Mouse (Mus musculus) gastrocnemius, postnatal 4 days (tissue): ENCODE measurements around the gene Fscn1. TPM values are rescaled to one million over a fixed set of nuclear protein-coding genes. Genes with fewer than 3 reads are reported as not detected.

Experiments used
- DNase-seq, 2 experiments: peaks; one replicate each; pipeline ENCODE4 v3.0.0; 2021 to 2022; ENCODE audit warnings: low spot score in 2 of 2, mixed read lengths in 2 of 2
- long read RNA-seq, 2 experiments: library from polyadenylated mRNA; stranded (forward); transcript quantifications; one replicate each; pipeline ENCODE4 v2.0.0; 2021
- total RNA-seq, 2 experiments: library from RNA; stranded (reverse); gene quantifications; 2 replicates each; pipeline ENCODE4 v1.2.3; 2021

Fscn1 gene
- 100 to 1,000 TPM; 182 to 208 TPM for total RNA-seq
- long read RNA-seq, experiment 1, transcript Fscn1-201 (5 exons, 2,675 nt): major isoform, 480 of 502 reads
- long read RNA-seq, experiment 1, partial matches to known transcripts: 7 of 502 reads
- long read RNA-seq, experiment 1, other reads (novel, unspliced or antisense): 13 of 502 reads
- long read RNA-seq, experiment 2, transcript Fscn1-201 (5 exons, 2,675 nt): major isoform, 587 of 623 reads
- long read RNA-seq, experiment 2, partial matches to known transcripts: 10 of 623 reads
- long read RNA-seq, experiment 2, other reads (novel, unspliced or antisense): 26 of 623 reads

DNA sequence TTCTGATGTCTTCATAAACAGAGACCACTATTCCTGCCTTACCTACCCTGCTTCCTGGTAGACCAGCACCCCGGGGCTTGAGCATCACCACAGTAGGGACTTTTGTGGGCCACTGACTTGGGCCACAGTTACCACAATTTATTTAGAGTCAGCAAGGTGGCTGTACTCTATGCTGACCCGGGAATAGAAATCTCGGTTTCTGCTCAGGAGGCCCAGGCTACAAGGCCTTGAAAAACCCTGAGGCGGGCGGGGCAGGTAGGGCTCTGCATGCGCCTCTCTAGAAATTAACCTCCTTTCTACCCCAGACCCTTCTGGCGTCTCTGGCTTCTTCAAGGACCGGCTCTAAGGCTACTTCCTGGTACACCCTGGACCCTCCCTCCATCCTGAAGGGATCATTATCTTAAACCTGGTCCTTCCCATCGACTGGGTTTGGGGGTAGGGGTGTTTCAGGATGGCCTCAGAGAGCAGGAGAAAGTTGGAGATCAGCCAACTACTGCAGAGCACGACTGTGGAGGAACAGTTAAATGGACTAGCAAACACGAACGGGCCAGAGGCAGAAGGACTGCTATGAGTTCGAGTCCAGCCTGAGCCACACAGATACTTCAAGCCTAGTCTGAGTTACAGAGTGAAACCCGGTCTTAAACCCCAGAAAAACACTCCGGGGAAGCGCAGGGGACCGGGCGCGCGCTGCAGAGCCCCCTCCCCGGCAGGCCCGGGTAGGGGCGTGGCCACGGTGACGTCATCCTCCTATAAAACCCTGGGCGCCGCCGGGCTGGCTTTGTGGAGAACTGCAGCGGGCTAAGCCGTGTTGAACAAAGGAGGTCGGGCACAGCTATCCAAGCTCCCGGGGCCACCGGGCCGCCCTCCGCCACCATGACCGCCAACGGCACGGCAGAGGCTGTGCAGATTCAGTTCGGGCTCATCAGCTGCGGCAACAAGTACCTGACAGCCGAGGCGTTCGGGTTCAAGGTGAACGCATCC lies at the start of gene Fscn1:
TSS of gene Fscn1 (plus strand) at position 768 of the 981 bp plus-strand sequence.
- DNase-seq: peak; percentile 92 to 95

DNA sequence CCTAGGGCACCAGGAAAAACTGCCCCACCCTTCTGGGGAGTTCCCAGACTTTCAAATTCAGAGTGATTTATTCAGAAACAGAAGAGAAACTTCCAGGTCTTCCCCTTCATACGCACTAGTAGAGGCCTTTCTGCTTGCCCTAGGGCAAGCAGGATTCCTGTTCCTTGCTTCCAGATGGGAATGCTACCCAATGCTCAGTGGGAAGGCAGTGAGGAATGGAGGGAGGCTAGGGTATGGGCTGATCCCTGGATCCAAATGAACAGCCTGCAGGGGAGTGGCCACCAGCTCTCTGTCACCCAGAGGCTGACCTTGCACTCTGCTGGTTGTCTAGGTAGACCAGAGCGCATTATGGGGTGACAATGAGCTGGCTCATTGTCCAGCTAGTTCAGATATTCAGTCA lies 48.5 kb upstream of the Fscn1 start:
- DNase-seq: no peak

DNA sequence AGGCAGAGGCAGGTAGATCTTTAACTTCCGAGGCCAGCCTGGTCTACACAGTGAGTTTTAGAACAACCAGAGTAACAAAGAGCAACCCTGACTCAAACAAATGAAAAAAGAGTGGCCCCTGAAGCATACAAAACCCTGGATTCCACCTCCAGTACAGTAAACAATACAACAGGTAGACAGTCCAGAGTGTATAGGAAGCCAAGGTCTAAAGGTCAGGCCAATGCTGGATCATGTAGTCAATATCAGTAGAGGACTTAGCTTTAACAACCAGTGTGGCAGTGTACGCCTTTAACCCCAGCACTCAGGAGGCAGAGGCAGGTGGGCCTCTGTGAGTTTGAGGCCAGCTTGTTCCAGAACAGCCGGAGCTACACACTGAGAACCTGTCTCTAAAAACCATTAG lies 47.8 kb upstream of the Fscn1 start:
- no peak for DNase-seq

DNA sequence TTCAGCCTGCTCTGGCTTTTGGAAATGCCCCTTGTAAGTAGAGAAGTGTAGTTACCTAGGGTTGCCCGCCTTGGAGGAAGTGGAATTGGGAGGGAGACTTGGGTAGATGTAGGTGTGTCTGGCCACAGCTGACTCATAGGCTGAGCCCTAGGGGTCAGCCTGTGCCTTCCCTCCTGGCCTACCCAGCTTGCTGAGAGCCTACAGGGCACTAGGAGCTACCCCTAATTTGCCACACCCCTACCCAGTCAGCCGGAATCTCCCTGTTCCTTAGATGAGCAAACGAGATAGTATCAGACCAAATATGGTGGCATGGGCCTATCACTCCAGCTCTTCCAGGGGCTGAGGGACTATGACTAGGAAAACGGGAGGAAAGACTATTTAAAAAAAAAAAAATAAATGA lies 47.4 kb upstream of the Fscn1 start:
- no peak for DNase-seq

DNA sequence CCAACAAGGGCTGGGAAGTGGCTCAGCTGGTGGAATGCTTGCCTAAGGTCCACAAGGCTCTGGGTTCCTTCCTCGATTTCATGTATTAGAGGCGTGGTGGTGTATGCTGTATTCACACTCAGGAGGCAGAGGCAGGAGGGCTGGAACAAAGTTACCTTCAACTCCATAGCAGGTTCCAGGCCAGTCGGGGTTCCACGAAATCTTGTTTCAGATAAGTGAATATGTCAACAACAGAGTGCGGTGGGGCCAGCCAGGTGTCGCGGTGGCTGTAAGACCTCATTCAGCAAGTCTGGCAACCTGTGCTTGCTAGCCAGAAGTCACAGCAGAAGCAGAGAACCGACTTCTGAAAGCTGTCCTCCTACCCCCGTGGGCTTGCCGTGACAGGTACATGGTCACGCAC lies 44.9 kb upstream of the Fscn1 start:
- DNase-seq: no peak

DNA sequence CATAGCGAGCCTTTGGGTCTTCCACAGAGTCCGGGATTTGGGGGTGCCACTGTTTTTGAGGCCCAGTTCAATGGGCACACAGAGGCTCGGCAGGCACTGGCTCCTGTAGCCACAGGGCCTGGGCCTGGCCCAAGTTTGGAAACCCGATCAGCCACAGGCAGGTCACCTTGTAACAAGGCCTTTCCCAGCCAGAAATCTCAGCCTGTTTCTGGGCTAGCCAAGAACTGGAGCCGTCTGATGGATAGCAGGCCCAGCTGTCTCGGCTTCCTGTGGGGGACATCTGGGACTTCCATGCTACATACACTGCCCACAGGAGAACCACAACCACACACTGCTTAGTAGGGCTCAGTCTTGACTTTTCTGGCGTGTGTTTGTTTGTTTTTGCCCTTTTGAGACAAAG lies 43.5 kb upstream of the Fscn1 start:
- no peak for DNase-seq

DNA sequence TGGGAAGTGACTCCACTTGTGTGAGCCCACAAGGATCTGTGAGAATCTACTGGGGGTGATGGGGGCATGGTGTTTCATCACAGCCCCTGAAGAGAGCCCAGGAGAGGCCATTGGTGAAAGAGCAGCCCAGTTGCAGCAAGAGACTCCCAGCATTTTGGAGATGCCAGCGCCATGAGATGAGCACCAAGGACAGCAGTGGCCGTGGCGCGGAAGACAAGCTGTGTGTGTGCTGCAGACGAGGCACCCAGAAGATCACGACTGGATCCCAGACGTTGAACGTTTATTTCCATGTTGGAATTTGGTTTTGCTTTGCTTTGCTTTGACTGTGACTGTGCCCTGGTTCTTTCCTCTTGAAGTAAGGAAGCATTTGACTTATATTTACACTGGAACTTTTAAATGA lies 42.7 kb upstream of the Fscn1 start:
- DNase-seq: no peak

DNA sequence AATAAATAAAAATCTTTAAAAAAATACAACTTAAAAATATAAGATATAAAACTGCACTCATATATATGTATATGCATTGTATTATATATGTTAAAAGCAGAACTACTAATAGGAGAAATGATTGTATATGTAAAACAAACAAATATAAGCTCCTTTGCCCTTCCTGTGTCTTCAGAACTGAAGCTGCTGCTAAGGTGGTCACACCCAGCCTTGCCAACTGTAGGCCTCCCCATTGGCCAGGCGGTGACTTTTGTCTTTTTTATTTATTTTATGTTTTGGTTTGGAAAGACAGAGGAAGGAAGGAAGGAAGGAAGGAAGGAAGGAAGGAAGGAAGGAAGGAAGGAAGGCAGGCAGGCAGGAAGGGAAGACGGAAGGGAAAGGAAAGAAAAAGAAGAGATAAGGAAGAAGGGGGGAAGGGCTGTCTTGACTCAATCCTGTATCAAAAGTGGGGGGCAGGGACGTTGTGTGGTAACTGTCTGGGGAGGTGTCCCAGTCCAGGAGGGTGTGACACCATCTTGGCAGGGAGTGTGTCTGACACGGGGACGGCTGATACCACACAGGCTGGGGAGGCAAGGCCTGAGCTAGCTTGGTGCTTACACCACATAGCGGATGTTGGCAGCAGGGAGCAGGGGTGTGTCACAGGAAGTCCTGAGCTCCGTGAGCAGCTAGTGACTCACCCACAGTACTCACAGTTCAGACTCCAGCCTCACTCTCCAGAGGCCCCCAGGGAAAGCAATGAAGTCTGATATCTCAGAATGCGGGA lies 39.7 kb upstream of the Fscn1 start:
- peak in 1 of 2 experiments; percentile 61 for DNase-seq

DNA sequence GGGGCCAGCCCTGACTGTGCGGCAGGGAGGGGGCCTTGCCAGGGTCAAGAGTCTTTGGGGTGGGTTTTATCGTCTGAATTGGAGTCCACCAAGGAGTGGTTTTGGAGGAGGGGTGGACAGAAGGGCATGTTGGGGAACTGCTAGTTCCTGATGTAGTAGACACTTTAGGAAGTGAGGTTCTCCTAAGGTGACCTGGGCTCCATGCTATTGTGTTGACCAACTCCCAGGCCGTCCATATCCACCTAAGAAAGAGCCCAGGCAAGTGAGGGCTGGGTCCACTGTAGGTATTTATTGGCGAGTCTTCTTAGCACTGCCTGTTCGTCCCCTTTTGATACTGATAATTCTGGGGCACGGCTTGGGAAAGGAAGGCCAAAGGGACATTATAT lies 39.1 kb upstream of the Fscn1 start:
- no peak for DNase-seq

DNA sequence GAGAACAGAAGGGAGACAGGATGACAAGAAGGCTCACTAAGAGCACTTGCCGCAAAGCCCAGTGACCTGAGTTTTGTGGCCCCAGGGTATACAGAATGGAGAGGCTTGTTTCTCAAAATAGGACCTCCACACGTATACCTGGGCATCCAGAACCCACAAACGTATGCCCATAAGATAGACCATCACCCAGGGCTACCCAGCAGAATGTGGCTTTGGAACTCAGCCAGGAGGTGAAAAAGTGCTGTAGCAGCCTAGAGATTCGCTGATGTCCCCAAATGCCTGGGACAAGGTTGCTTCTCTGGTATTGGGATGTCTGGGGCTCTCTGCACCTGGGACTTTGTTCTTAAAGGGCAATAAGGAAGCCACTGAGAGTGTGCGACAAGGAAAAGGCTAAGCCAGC lies 37.9 kb upstream of the Fscn1 start:
- no peak for DNase-seq

DNA sequence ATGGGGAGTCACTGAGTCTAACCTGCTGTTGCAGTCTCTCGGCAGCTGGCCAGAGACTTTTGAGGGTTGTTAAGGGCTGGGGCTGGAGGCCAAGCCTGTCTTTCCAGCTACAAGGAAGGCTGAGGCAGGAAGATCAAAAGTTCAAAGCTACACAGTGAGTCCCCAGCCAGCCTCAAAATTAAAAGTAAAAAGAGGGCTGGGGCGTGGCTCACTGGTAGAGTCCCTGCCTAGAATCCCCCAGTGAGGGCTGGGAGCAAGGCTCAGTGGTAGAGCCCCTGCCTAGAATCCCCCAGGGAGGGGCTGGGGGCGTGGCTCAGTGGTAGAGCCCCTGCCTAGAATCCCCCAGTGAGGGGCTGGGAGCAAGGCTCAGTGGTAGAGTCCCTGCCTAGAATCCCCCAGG lies 36.4 kb upstream of the Fscn1 start:
- DNase-seq: no peak

DNA sequence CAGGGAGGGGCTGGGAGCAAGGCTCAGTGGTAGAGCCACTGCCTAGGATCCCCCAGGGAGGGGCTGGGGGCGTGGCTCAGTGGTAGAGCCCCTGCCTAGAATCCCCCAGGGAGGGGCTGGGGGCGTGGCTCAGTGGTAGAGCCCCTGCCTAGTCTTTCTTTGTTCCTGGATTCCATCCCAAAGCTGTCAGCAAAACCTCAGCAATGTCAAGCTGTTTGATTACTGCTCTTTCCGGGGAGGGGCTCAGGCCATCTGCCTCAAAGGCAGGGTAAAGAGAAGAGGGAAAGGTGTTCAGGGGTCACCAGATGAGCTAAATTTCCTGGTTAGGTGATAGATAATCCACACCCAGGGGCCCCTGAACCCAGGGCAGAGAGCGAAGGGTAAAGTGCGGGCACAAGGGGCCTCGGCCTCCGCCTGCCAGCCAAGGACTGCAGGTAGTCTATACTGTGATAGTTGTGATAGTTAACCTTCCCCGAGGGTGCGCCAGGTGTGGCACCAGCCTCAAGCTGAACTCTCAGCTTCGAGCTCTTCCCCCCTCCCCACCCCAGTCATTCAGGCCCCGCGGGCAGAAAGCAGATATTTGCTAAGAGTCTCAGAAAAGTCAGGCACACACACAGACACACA lies 35.7 kb upstream of the Fscn1 start:
- no peak for DNase-seq

DNA sequence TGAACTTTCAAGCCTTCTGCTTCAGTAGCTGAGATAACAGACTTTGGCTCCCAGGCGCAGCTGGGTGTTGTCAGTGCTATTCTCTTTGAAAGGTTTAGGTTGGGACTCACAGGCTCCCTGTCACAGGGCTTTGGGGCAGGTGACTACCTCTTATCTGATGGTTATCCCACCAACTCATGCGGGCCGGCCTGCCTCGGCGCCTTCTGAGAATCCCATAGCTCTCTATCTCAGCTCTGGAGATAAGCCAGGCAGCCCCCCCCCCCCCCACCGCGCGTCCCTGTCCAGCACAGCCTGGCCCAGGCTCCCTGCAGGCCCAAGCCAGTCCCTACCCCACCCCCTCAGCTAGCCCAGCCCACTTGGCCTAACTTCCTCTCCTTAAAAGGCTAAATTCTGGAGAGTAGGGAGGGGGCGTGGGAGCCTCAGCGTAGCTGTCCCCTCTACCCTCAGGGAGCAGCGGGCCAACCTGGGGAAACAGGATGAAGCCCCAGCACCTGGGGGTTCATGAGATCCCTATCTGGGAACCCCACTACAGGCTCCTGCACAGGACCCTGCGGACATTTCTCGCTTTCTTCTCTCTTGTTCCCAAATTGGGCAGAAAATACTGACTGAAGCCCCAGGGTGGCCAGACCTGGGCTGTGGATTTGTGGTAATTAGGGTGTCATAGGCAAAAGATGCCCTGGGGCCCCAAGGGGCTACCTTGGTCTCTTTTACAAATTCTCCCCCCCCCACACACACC lies 33.8 kb upstream of the Fscn1 start:
- DNase-seq: peak; percentile 46 to 57

DNA sequence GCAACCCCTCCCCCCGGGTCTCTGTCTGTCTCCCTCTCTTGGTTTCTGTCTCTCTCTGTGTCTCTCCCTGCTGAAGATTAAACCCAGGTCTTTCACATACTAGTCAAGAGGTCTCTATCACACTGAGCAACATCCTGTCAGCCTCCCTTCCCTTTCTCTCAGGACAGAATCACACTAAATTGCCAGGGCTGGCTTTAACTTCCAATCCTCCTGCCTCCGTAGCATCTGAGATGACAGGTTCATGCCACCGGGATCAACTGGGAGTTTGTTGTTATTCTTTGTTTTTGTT lies 33.3 kb upstream of the Fscn1 start:
- DNase-seq: no peak

DNA sequence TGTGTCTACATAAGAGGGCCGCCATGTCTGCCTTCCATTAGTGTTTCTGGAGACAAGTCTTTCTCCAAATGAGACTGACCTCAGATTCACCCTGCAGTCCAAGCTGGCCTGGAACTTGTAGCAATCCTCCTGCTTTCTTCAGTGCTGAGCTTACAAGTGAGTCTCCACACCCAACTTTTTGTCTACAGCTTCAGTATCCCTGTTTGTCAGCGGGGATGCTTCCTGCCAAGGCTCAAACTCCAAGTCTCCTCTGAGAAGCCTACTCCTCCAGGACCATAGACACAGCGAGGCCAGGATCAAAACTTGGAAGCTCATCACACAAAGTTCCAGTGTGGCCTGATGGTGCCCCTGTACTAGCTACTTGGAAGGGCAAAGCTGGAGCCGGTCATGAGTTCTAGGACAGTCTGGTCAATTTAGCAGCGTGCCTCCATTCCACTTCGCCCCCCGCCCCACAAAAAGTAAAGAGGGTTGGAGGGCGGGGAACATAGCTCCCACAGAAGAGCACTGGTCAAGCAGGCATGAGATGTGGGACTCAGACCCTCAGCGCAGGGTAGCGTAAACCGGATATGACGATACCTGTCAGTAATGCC lies 32.7 kb upstream of the Fscn1 start:
- DNase-seq: no peak

DNA sequence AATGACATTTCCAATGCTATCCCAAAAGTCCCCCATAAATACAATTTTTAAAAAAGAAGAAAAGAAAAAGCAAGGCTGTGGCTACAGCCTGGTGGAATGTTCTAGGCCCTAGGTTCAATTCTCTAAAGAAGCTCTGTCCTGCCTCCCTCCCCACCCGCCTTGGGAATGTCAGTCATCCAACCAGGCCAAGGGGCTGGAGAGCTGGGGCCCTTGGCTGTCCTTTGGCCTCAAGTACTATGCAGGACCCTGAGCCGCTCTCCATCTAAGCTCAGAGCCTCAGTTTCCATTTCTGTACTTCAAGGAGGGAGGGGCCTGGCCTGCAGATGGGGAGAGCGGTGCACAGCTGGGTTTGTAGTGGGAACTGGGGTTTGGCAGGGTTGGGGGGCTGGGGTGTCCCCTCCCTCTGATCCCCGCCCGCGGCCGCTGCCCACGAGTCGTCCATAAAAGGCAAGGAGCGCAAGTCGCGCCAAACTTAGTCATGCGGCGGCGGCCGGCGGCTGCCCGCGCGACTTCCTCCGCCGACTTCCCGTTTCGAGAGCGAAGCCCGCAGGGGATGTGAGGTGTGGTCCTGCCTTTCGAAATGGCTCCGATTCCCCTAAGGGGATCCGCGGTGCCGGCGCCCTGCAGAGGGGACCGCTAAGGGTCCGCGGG lies 31.3 kb upstream of the Fscn1 start:
- peak; percentile 59 to 81 for DNase-seq

DNA sequence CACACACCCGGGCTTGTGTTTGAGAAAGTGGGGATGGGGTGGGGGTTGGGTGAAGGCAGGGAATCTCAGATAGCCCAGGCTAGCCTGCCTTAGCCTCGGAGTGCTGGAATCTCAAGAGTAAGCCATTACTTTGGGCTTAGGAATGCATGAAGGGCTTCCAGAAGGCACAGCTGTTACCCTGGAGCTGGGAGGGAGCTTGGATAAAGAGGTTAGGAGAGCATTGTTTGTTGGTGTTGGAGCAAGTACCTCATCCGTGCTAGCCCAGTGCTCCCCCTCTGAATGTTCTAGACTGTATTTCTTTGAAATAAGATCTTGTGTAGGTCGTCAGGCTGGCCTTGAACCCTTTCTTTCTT lies 30.8 kb upstream of the Fscn1 start:
- DNase-seq: no peak

DNA sequence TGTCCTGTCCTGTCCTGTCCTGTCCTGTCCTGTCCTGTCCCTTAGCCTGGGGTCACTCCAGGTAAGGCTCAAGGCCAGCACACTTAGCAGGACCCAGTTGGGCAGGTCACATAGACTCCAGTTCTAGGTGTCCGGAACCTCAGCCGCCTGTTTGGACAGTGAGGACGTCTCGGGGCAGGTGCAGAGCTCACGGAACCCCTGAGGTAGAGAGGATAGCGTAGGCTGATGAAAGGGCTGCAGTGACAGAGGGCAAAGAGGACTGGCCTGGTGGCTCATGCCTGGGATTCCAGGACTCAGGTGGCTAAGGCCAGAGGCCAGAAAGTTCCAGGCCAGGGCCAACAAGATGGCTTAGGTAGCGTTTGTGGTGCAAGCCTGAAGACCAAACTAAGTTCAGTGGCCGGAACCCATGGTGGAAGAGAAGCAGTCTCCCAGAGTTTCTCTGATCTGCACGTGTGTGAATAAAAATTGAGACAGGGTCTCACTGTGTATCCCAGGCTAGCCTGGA lies 28.9 kb upstream of the Fscn1 start:
- no peak for DNase-seq

DNA sequence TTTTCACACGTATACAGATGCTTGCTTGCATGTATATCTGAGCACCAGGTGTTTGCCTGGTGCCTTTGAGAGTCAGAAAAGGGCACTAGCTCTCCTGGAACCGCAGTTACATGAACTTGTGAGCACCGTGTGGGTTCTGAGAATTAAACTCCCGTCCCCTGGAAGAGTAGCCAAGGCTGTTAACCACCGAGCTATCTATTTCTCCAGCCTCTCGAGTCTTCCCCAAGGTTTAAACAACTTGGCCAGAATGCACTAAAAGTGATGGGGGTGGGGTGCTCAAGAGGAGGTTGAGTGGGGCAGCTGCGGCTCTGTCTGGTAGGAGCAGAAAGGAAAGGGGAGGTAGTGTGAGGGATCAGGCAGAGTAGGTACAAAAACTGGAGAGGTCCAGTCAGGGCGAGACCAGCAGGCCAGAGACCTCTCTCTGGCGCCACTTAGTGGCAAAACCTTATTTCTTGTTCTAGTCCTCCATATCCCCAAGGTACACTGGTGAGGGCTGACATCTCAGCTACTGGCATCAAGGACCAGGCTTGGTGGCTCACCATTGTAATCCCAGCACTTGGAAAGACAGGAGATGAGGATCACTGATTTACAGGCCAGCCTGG lies 28.0 kb upstream of the Fscn1 start:
- DNase-seq: peak; percentile 58 to 81
